Mouse (Mus musculus): ENCODE data around the gene Stra6. TPM values are rescaled to one million over a fixed set of nuclear protein-coding genes. Genes with fewer than 3 reads are reported as not detected.

Gene Stra6
- polyA plus RNA-seq, 1 experiment from 2014 or later, result 9.9 TPM

DNA sequence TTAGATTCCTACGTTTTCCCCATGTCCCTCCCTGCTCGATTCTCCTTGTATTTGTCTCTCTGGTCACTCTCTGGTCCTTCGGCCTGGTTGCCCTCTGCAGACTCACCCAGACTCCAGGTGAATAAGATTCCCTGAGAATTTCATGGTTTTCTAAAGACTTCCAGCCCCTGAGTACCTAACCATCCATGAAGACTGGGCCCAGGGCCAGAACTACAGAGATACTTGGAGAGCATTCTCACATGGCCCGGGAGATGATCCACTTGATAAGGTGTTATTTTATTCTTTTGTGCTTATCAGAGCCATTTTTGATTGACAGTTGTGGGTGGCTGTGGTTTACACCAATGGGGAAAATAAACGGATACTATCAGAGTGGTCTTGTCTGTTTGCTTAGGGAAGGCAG, 31.7 kb upstream of the Stra6 start:
- H3K4me1 ChIP-seq (ENCODE audit: control insufficient read depth, insufficient read depth, low read length), result no peaks in the 10 kb centered on the region
- no peak overlapping the region for H3K9ac ChIP-seq (ENCODE audit: low read length)
- no peak overlapping the region for H3K27ac ChIP-seq (ENCODE audit: low read depth, low read length)
- ATAC-seq (no peak), DNase-seq (ENCODE audit: low spot score) (no peak)
- 80% methylated on average over 5 of the region's 5 CpGs for WGBS
- no peaks in the 10 kb centered on the region for H3K9me3 ChIP-seq (replicated peaks; ENCODE audit: control insufficient read depth, low read length)
- no peak overlapping the region for H3K4me3 ChIP-seq (ENCODE audit: low read depth, low read length)
- no peak overlapping the region for H3K4me2 ChIP-seq (ENCODE audit: low read length)
- H3K27me3 ChIP-seq (replicated peaks; ENCODE audit: control insufficient read depth, insufficient read depth, low read length), result no peaks in the 10 kb centered on the region
- H3K36me3 ChIP-seq (ENCODE audit: control insufficient read depth, insufficient read depth, low read length), result no peaks in the 10 kb centered on the region

DNA sequence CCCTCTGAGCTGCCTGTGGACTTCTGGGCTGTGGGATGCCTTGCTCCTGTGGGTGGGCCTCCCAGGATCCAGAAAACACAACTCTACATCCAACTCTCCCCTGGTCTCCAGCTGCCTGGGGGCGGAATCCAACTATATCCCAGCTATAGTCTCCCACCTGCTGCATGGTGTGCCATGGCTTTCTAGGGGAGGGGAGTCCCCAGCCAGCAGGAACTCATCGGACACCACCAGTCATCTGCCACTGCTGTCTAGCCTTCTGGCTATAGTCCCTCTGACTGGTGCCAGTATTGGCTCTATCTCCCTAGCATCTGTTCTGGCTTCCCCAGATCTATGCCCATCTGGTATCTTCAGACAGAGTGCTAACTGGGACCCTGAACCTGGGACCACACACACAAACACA, 28.1 kb upstream of the Stra6 start:
- no peak overlapping the region for H3K4me3 ChIP-seq (ENCODE audit: low read depth, low read length)
- H3K36me3 ChIP-seq (ENCODE audit: control insufficient read depth, insufficient read depth, low read length), result no peaks in the 10 kb centered on the region
- H3K4me2 ChIP-seq (ENCODE audit: low read length), result no peak overlapping the region
- H3K9me3 ChIP-seq (replicated peaks; ENCODE audit: control insufficient read depth, low read length), result no peaks in the 10 kb centered on the region
- H3K27me3 ChIP-seq (replicated peaks; ENCODE audit: control insufficient read depth, insufficient read depth, low read length), result no peaks in the 10 kb centered on the region
- H3K4me1 ChIP-seq (ENCODE audit: control insufficient read depth, insufficient read depth, low read length), result peaks cover 8% of the 10 kb centered on the region
- H3K27ac ChIP-seq (ENCODE audit: low read depth, low read length), result no peak overlapping the region
- ATAC-seq, result peak; percentile 42
- WGBS, result 66% methylated on average over 2 of the region's 2 CpGs
- no peak overlapping the region for H3K9ac ChIP-seq (ENCODE audit: low read length)
- peak; percentile 75 for DNase-seq (ENCODE audit: low spot score)

DNA sequence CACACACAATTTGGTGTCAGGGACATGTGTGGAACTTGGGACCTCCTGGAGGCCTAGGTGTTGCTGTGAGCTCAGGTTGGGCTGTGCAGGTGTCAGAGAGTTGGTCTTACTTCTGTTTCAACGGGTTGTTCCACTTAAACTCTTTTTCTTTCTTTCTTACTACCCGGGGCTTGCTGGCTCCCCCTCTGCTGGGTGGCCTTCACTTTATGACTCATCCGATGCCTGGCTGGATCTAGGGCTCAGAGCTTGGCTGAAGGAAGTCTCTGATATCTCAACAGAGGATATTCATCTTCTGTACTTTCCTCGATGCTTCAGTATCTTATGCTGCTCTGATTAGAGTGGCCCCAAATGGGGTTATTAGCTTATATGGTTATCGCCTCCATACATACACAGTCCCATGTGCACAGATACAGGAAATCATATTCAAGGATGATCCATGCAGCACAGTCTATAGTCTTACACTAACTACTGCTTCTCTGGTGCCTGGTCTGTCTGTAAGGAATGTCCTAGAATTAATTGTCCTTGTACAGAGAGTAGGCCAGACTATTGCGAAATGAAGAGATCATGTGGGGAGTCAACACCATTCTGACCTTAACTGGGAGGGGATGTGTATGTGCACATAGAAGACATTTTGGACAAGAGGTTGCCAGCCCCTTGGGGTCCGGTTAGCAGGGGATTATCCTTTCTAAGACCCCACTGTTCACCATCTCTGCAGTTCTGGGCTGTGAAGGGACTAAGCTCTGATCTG, 27.5 kb upstream of the Stra6 start:
- Histone ChIP-seq H3K36me3 (ENCODE audit: control insufficient read depth, insufficient read depth, low read length) (no peaks in the 10 kb centered on the region), H3K4me3 (ENCODE audit: low read depth, low read length) (no peak overlapping the region), H3K27me3 (replicated peaks; ENCODE audit: control insufficient read depth, insufficient read depth, low read length) (no peaks in the 10 kb centered on the region), H3K9me3 (replicated peaks; ENCODE audit: control insufficient read depth, low read length) (no peaks in the 10 kb centered on the region), H3K4me2 (ENCODE audit: low read length) (no peak overlapping the region), H3K4me1 (ENCODE audit: control insufficient read depth, insufficient read depth, low read length) (peaks cover 14% of the 10 kb centered on the region), H3K27ac (ENCODE audit: low read depth, low read length) (no peak overlapping the region), H3K9ac (ENCODE audit: low read length) (no peak overlapping the region)
- ATAC-seq, result no peak
- DNase-seq (ENCODE audit: low spot score), result no peak
- 71% methylated on average over 7 of the region's 7 CpGs for WGBS

DNA sequence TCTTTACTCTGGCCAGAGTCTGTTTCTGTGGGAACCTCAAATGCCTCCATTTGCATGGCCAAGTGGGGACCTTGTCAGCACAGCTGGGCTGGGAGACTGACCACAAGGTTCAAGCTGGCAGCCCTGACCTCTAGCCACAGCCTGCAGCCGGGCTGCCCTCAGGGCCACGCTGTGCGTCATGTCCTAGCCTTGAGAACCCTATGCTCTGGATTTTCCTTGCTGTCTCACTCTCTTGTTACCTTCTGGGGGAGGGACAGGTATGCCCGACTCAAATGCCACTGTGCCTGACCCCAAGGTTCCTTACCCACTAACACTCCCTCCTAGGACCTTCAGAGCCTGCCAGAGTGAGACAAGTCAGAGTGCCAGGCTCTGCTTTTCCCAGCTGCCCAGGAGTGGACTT, 26.6 kb upstream of the Stra6 start:
- Histone ChIP-seq H3K27me3 (replicated peaks; ENCODE audit: control insufficient read depth, insufficient read depth, low read length) (no peaks in the 10 kb centered on the region), H3K27ac (ENCODE audit: low read depth, low read length) (no peak overlapping the region), H3K4me1 (ENCODE audit: control insufficient read depth, insufficient read depth, low read length) (peaks cover 23% of the 10 kb centered on the region), H3K4me3 (ENCODE audit: low read depth, low read length) (no peak overlapping the region), H3K9me3 (replicated peaks; ENCODE audit: control insufficient read depth, low read length) (no peaks in the 10 kb centered on the region), H3K4me2 (ENCODE audit: low read length) (no peak overlapping the region), H3K36me3 (ENCODE audit: control insufficient read depth, insufficient read depth, low read length) (no peaks in the 10 kb centered on the region), H3K9ac (ENCODE audit: low read length) (no peak overlapping the region)
- 86% methylated on average over 4 of the region's 4 CpGs for WGBS
- DNase-seq (ENCODE audit: low spot score) (no peak), ATAC-seq (no peak)

DNA sequence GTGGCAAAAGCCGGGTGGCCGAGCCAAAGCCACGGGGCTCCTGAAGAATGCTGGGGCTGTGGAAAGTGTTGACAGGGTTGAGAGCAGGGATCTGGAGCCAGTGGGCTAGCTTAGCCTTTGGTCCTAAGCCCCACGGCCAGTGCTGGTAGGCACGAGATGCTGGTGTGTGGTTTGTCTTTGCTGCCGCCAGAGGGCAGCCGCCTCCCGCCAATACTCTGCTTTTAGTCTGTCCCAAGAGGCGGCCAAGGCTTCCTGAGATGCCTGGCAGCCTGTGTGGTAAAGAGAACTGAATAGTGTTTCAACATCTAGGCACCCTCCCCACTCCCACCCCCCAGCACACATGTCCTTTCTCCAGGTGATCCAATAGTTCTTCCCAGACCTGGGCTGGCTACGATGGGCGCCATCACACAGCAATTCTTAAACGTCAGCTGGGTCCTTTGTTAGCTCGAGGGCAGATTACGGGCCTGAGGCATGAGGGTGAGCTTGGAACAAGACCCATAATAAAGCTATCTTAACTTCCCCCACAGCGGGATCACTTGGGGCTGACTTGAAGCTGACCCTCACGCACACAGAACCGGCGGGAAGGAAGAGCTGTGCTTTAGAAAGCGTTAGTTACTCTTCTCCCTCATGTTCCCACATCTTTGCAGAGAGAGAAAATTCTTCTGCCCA, 25.0 kb upstream of the Stra6 start:
- peak; percentile 80 for ATAC-seq
- peak; percentile 94 for DNase-seq (ENCODE audit: low spot score)
- H3K4me2 ChIP-seq (ENCODE audit: low read length), result no peak overlapping the region
- no peaks in the 10 kb centered on the region for H3K27me3 ChIP-seq (replicated peaks; ENCODE audit: control insufficient read depth, insufficient read depth, low read length)
- no peak overlapping the region for H3K4me3 ChIP-seq (ENCODE audit: low read depth, low read length)
- H3K36me3 ChIP-seq (ENCODE audit: control insufficient read depth, insufficient read depth, low read length), result no peaks in the 10 kb centered on the region
- peak overlapping the region; percentile 60 for H3K27ac ChIP-seq (ENCODE audit: low read depth, low read length)
- WGBS, result 21% methylated on average over 19 of the region's 19 CpGs
- H3K9ac ChIP-seq (ENCODE audit: low read length), result peak overlapping the region; percentile 21; the same call in 1 of the 2 replicates
- no peaks in the 10 kb centered on the region for H3K9me3 ChIP-seq (replicated peaks; ENCODE audit: control insufficient read depth, low read length)
- H3K4me1 ChIP-seq (ENCODE audit: control insufficient read depth, insufficient read depth, low read length), result peaks cover 34% of the 10 kb centered on the region

DNA sequence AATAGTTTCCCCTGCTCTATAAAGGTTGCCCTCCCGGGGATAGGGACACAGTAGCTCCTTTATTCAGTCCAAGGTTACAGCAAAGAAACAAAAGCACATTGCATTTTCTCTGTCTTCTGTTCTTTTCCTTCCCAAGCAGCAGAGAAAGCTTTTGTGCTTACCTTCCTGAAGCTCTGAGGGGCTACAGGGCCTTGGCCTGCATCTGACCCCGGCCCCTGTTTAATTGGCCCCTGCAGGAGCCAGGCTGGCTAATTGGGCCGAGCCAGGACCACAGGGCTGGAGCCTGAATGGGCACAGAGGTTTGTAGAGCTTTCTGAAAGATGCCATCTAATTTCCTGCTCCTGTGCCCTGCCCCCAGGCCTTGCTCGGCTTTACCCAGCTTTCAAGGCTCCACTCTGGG, 22.6 kb upstream of the Stra6 start:
- peak overlapping the region; percentile 78 for H3K27ac ChIP-seq (ENCODE audit: low read depth, low read length)
- H3K4me2 ChIP-seq (ENCODE audit: low read length), result no peak overlapping the region
- H3K4me3 ChIP-seq (ENCODE audit: low read depth, low read length), result no peak overlapping the region
- H3K4me1 ChIP-seq (ENCODE audit: control insufficient read depth, insufficient read depth, low read length), result peaks cover 57% of the 10 kb centered on the region
- DNase-seq (ENCODE audit: low spot score) (no peak), ATAC-seq (peak; percentile 8; the same call in 1 of the 2 replicates)
- H3K9ac ChIP-seq (ENCODE audit: low read length), result 0 out of 2 replicates have a peak overlapping the region, but pooled peaks have one; percentile 4
- no peaks in the 10 kb centered on the region for H3K36me3 ChIP-seq (ENCODE audit: control insufficient read depth, insufficient read depth, low read length)
- H3K9me3 ChIP-seq (replicated peaks; ENCODE audit: control insufficient read depth, low read length), result no peaks in the 10 kb centered on the region
- WGBS, result 3% methylated on average over 4 of the region's 4 CpGs
- no peaks in the 10 kb centered on the region for H3K27me3 ChIP-seq (replicated peaks; ENCODE audit: control insufficient read depth, insufficient read depth, low read length)

DNA sequence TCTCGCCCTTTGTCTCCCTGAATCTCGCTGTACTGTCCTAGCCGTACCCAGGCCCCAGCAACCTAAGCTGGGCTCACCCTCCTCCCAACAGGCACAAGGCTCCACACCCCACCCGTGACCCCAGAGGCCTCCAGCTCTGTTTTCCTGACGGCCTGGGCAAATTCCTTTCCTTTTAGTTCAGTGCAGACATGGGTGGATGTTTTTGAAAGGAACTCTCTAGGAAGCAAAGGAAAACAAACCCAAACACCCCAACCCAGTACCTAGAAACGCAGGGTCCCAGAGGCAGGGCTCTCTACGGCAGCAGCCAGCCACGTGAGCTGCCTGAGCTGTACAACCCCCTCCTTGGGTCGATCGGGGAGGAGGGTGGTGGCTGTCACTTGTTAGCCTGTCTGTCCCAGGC, 21.2 kb upstream of the Stra6 start:
- Histone ChIP-seq H3K9me3 (replicated peaks; ENCODE audit: control insufficient read depth, low read length) (no peaks in the 10 kb centered on the region), H3K4me1 (ENCODE audit: control insufficient read depth, insufficient read depth, low read length) (peaks cover 68% of the 10 kb centered on the region), H3K4me2 (ENCODE audit: low read length) (no peak overlapping the region), H3K27ac (ENCODE audit: low read depth, low read length) (peak overlapping the region; percentile 78), H3K36me3 (ENCODE audit: control insufficient read depth, insufficient read depth, low read length) (no peaks in the 10 kb centered on the region), H3K9ac (ENCODE audit: low read length) (peak overlapping the region; percentile 4; the same call in 1 of the 2 replicates), H3K27me3 (replicated peaks; ENCODE audit: control insufficient read depth, insufficient read depth, low read length) (no peaks in the 10 kb centered on the region), H3K4me3 (ENCODE audit: low read depth, low read length) (no peak overlapping the region)
- ATAC-seq (no peak), DNase-seq (ENCODE audit: low spot score) (no peak)
- WGBS, result 18% methylated on average over 10 of the region's 10 CpGs

DNA sequence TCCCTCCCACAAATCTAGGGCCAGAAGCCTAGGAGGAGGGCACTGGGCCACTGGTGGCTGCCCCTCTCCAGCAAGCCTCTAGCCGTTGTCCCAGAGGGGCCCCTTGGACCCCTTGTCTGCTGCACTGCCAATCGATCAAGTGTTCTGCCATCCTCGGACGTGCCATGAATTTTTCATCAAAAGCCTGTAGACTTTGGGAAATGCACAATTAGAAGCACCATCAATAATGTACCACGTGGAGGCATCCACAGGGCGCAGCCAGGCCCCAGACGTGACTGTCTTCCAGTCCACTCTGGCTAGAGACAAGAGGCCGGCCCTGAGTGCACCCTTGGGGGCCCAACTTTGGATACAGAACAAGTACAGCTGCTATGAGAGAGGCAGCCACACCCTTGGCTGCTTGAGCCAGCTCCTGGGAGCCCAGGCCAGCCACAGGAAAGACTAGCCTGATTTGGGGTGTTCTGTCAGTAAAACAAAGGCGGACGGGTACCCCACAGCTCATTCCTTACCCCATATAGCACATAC, 20.0 kb upstream of the Stra6 start:
- Histone ChIP-seq H3K4me2 (ENCODE audit: low read length) (no peak overlapping the region), H3K36me3 (ENCODE audit: control insufficient read depth, insufficient read depth, low read length) (no peaks in the 10 kb centered on the region), H3K9me3 (replicated peaks; ENCODE audit: control insufficient read depth, low read length) (no peaks in the 10 kb centered on the region), H3K27ac (ENCODE audit: low read depth, low read length) (peak overlapping the region; percentile 28; the same call in 1 of the 2 replicates), H3K4me3 (ENCODE audit: low read depth, low read length) (no peak overlapping the region), H3K27me3 (replicated peaks; ENCODE audit: control insufficient read depth, insufficient read depth, low read length) (no peaks in the 10 kb centered on the region), H3K4me1 (ENCODE audit: control insufficient read depth, insufficient read depth, low read length) (peaks cover 79% of the 10 kb centered on the region), H3K9ac (ENCODE audit: low read length) (no peak overlapping the region)
- ATAC-seq, result no peak
- 66% methylated on average over 10 of the region's 10 CpGs for WGBS
- DNase-seq (ENCODE audit: low spot score), result no peak

DNA sequence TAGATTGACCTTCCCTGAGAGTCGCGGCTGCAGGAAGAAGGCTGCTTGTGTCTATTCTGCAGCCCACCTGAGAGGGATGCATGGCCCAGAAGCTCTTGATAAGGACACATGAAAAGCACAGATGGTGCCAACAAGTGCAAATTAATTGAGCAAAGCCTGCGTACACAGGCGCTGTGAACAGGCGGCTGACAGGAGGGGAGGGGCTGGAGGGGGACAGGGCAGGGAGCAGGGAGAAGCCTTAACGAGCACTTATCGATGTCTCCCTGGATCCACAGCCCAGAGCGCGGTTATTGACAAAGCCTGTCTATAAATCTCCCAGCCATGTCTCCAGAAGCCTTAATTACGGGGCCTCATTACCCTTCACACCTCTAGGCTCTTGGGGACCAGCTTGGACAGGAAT, 18.8 kb upstream of the Stra6 start:
- H3K4me2 ChIP-seq (ENCODE audit: low read length), result 0 out of 2 replicates have a peak overlapping the region, but pooled peaks have one; percentile 8
- no peaks in the 10 kb centered on the region for H3K27me3 ChIP-seq (replicated peaks; ENCODE audit: control insufficient read depth, insufficient read depth, low read length)
- H3K4me3 ChIP-seq (ENCODE audit: low read depth, low read length), result no peak overlapping the region
- 4% methylated on average over 10 of the region's 10 CpGs for WGBS
- DNase-seq (ENCODE audit: low spot score), result peak; percentile 88
- no peaks in the 10 kb centered on the region for H3K9me3 ChIP-seq (replicated peaks; ENCODE audit: control insufficient read depth, low read length)
- peak overlapping the region; percentile 75 for H3K27ac ChIP-seq (ENCODE audit: low read depth, low read length)
- no peaks in the 10 kb centered on the region for H3K36me3 ChIP-seq (ENCODE audit: control insufficient read depth, insufficient read depth, low read length)
- peak; percentile 43 for ATAC-seq
- peaks cover 86% of the 10 kb centered on the region for H3K4me1 ChIP-seq (ENCODE audit: control insufficient read depth, insufficient read depth, low read length)
- 0 out of 2 replicates have a peak overlapping the region, but pooled peaks have one; percentile 22 for H3K9ac ChIP-seq (ENCODE audit: low read length)
